Mouse (Mus musculus) embryonic fibroblast, embryonic 13.5 days (primary cell): ENCODE results near the gene Tigd2.

Source experiments
- CTCF ChIP-seq: IDR thresholded peaks from 2 replicates; pipeline ENCODE4 v1.5.1; 2011; ENCODE audit warnings: mild to moderate bottlenecking, control low read depth, low read length, moderate library complexity, borderline replicate concordance; ENCODE audit not compliant: insufficient read depth
- POLR2A ChIP-seq: IDR thresholded peaks from 2 replicates; pipeline ENCODE4 v1.6.1; 2011; ENCODE audit warnings: low read depth, mild to moderate bottlenecking, control low read depth, low read length, moderate library complexity

GRCm38 (mm10) chr6:59198356-59198755 lies 10.3 kb upstream of the Tigd2 start:
- TF ChIP-seq POLR2A, result no peak
- no peak for TF ChIP-seq CTCF
